Mouse (Mus musculus) embryonic fibroblast, embryonic 13.5 days (primary cell): Measurements from ENCODE around the gene Dnm3.

Source experiments
- CTCF ChIP-seq: IDR thresholded peaks from 2 replicates; pipeline ENCODE4 v1.5.1; 2011; ENCODE audit warnings: mild to moderate bottlenecking, control low read depth, low read length, moderate library complexity, borderline replicate concordance; ENCODE audit not compliant: insufficient read depth
- POLR2A ChIP-seq: IDR thresholded peaks from 2 replicates; pipeline ENCODE4 v1.6.1; 2011; ENCODE audit warnings: low read depth, mild to moderate bottlenecking, control low read depth, low read length, moderate library complexity

- TF ChIP-seq CTCF (no peak), POLR2A (peak; percentile 64; the same call in 1 of the 2 replicates)
Measured at GRCm38 (mm10) chr1:162477246-162478209, at the start of gene Dnm3.
